ENCODE assay signal across 8 mouse cellular contexts in genomic region chr1:45766123-45766522, GRCm38 (mm10). TPM values are rescaled to one million over a fixed set of nuclear protein-coding genes. Genes with fewer than 3 reads are reported as not detected.
DNase-seq lines count a peak whose midpoint lies in the region; ATAC-seq and TF ChIP-seq lines count a peak whose summit lies in the region.

No protein-coding gene starts in this region.

- no peak overlapping the region for H3K9ac ChIP-seq in kidney, postnatal 0 days (ENCODE audit: low read depth, low read length)
- no peak overlapping the region for H3K9ac ChIP-seq in lung, embryonic 15.5 days

- H3K27ac ChIP-seq in gastrocnemius, adult 2 months: peak overlapping the region; percentile 81
- H3K27ac ChIP-seq in kidney, postnatal 0 days: no peak overlapping the region
- peak overlapping the region; percentile 62 for H3K27ac ChIP-seq in lung, embryonic 15.5 days

- no peak overlapping the region for H3K4me3 ChIP-seq in G1E (ENCODE audit: low read depth, low read length)
- peak overlapping the region; percentile 58 for H3K4me3 ChIP-seq in gastrocnemius, adult 2 months
- no peak overlapping the region for H3K4me3 ChIP-seq in kidney, postnatal 0 days (replicated peaks; ENCODE audit: low read depth, low read length)
- H3K4me3 ChIP-seq in lung, embryonic 15.5 days: no peak overlapping the region

- H3K36me3 ChIP-seq in G1E (replicated peaks): no peaks in the 10 kb centered on the region
- H3K36me3 ChIP-seq in kidney, postnatal 0 days (ENCODE audit: insufficient read depth, low read length): no peaks in the 10 kb centered on the region
- H3K36me3 ChIP-seq in lung, embryonic 15.5 days: no peaks in the 10 kb centered on the region

- intact Hi-C loops in gastrocnemius, adult 2 months (cut with DNase I): loop anchor here (2.0 to 5.0 kb wide), 4 partner anchors 94 to 1021 kb away; no protein-coding TSS in a partner anchor

- peak; percentile 34 for DNase-seq in cerebellum, adult 11 months
- peak; percentile 15 for DNase-seq in G1E (ENCODE audit: low spot score)
- peak; percentile 49 for DNase-seq in cerebellum, adult 8-10 months
- peak; percentile 82 for DNase-seq in gastrocnemius, adult 2 months
- DNase-seq in kidney, postnatal 0 days (ENCODE audit: low spot score): peak; percentile 93
- DNase-seq in right cerebral cortex, postnatal 10 days (ENCODE audit: low spot score in 2 of 2): peak; percentile 65 to 91

- no peak overlapping the region for H3K4me2 ChIP-seq in kidney, postnatal 0 days (ENCODE audit: low read length)
- no peak overlapping the region for H3K4me2 ChIP-seq in lung, embryonic 15.5 days

- no peaks in the 10 kb centered on the region for H3K4me1 ChIP-seq in G1E (ENCODE audit: insufficient read depth, low read depth, low read length)
- no peaks in the 10 kb centered on the region for H3K4me1 ChIP-seq in kidney, postnatal 0 days (replicated peaks; ENCODE audit: insufficient read depth, low read length)
- peaks cover 16% of the 10 kb centered on the region; the same call in 1 of the 2 replicates for H3K4me1 ChIP-seq in lung, embryonic 15.5 days

- ATAC-seq in cerebellum, adult (ENCODE audit: insufficient number of reproducible peaks, low FRiP score, low TSS enrichment): no peak
- no peak for ATAC-seq in G1E (ENCODE audit: extremely low read depth, insufficient number of reproducible peaks, low FRiP score, poor library complexity, severe bottlenecking)
- ATAC-seq in kidney, postnatal 0 days (replicated peaks; ENCODE audit: low FRiP score, low read depth): no peak
- no peak for ATAC-seq in lung, embryonic 15.5 days (ENCODE audit: borderline replicate concordance, extremely low read depth, low FRiP score, low TSS enrichment)

- WGBS in kidney, postnatal 0 days: 19% methylated on average over 8 of the region's 8 CpGs
- 14% methylated on average over 8 of the region's 8 CpGs for WGBS in lung, embryonic 15.5 days

- TF ChIP-seq CTCF in G1E (IDR thresholded peaks at IDR 0.05; ENCODE audit: low read depth, low read length): no peak
- peak; percentile 84 for TF ChIP-seq CTCF in gastrocnemius, adult 2 months (IDR thresholded peaks at IDR 0.05)
- TF ChIP-seq CTCF in kidney, postnatal 0 days (IDR thresholded peaks at IDR 0.05; ENCODE audit: low read depth): peak; percentile 89

- H3K9me3 ChIP-seq in G1E (replicated peaks): no peaks in the 10 kb centered on the region
- H3K9me3 ChIP-seq in kidney, postnatal 0 days (replicated peaks; ENCODE audit: low read length): no peaks in the 10 kb centered on the region
- H3K9me3 ChIP-seq in lung, embryonic 15.5 days: no peaks in the 10 kb centered on the region

- H3K27me3 ChIP-seq in G1E (ENCODE audit: insufficient read depth, low read length): no peaks in the 10 kb centered on the region; the same call in 1 of the 2 replicates
- H3K27me3 ChIP-seq in kidney, postnatal 0 days (ENCODE audit: insufficient read depth, low read length): no peaks in the 10 kb centered on the region
- no peaks in the 10 kb centered on the region for H3K27me3 ChIP-seq in lung, embryonic 15.5 days

RNA-seq across cellular contexts. Expression of gene Wdr75, which starts 28.8 kb away (rescaled TPM):
- total RNA-seq in G1E (2014; fragmentation: Nextera tagmentation) (137 and 162 TPM in 2 replicates), G1E (2017) (136 TPM in 2 replicates)
- polyA plus RNA-seq in G1E (2012): 6.3 and 12.5 TPM in 2 replicates
- 10 to 100 TPM; 18.5 to 24.7 TPM for total RNA-seq in gastrocnemius, adult 2 months (2021)
- 55.7 and 58.1 TPM in 2 replicates for polyA plus RNA-seq in kidney, postnatal 0 days (2015; fragmentation: Nextera tagmentation; extraction: Ambion mirVana)
- polyA plus RNA-seq in lung, embryonic 15.5 days (2015; fragmentation: Nextera tagmentation; extraction: Ambion mirVana): 68.2 and 80.2 TPM in 2 replicates

Comparison
In these comparisons a context has a peak if more than half of its experiments do, and no peak if none do; other contexts are left out.
1. DNase-seq: peak in every context shown above with its lines; median percentile 93 in kidney, postnatal 0 days; 82 in gastrocnemius, adult 2 months; 78 in right cerebral cortex, postnatal 10 days; 49 in cerebellum, adult 8-10 months; 34 in cerebellum, adult 11 months; 15 in G1E.